Mouse (Mus musculus) E14TG2a.4 (cell line): ENCODE results near the gene Wfdc9.
"Not testable (repeated sequence)": the region's sequence is repeated elsewhere in the genome, so short reads cannot be mapped to it uniquely, and the experiment has no call there.

ENCODE experiments used
- CTCF ChIP-seq: conservative IDR thresholded peaks from 2 replicates; pipeline ENCODE4 v1.5.1; 2014; ENCODE audit warnings: low read length
- NANOG ChIP-seq: IDR thresholded peaks from 2 replicates; pipeline ENCODE4 v1.6.1; 2014; ENCODE audit warnings: borderline replicate concordance, low read length, mixed read lengths

- TF ChIP-seq CTCF, NANOG: not testable (repeated sequence)
Observed at GRCm38 (mm10) chr2:164613471-164613870, 42.9 kb downstream of the Wfdc9 start, which contains the start of the genes Wfdc6b and Wfdc8.
